Mouse (Mus musculus): ENCODE data around the gene Cysltr2. TPM values are rescaled to one million over a fixed set of nuclear protein-coding genes. Genes with fewer than 3 reads are reported as not detected.

Cysltr2 gene
- total and polyA plus RNA-seq, 2 experiments from 2014 or later: not detected

- Histone ChIP-seq H3K27ac (ENCODE audit: low read depth) (no peak overlapping the region), H3K9me3 (replicated peaks; ENCODE audit: control insufficient read depth, low read length) (no peaks in the 10 kb centered on the region), H3K27me3 (ENCODE audit: control insufficient read depth, insufficient read depth, low read length) (no peaks in the 10 kb centered on the region), H3K4me3 (ENCODE audit: low read depth, low read length) (no peak overlapping the region), H3K4me2 (ENCODE audit: low read depth, low read length) (no peak overlapping the region), H3K9ac (replicated peaks; ENCODE audit: low read depth, low read length) (no peak overlapping the region), H3K4me1 (ENCODE audit: control insufficient read depth, insufficient read depth) (no peaks in the 10 kb centered on the region), H3K36me3 (replicated peaks; ENCODE audit: control insufficient read depth, insufficient read depth, low read length) (no peaks in the 10 kb centered on the region)
- WGBS: 53% methylated on average over 3 of the region's 3 CpGs
- no peak for ATAC-seq (ENCODE audit: insufficient read depth, low read depth)
- TF ChIP-seq EP300 (IDR thresholded peaks at IDR 0.05; ENCODE audit: low read depth) (no peak), CTCF (IDR thresholded peaks at IDR 0.05; ENCODE audit: low read depth) (no peak)
- no peak for DNase-seq (ENCODE audit: low spot score)
These were observed 37.5 kb upstream of the Cysltr2 start for GRCm38 (mm10) chr14:73086425-73086824.

GRCm38 (mm10) chr14:73083563-73083962 is 34.6 kb upstream of the Cysltr2 start:
- DNase-seq (ENCODE audit: low spot score): no peak
- TF ChIP-seq CTCF (IDR thresholded peaks at IDR 0.05; ENCODE audit: low read depth) (no peak), EP300 (IDR thresholded peaks at IDR 0.05; ENCODE audit: low read depth) (no peak)
- Histone ChIP-seq H3K27ac (ENCODE audit: low read depth) (no peak overlapping the region), H3K4me1 (ENCODE audit: control insufficient read depth, insufficient read depth) (no peaks in the 10 kb centered on the region), H3K9ac (replicated peaks; ENCODE audit: low read depth, low read length) (no peak overlapping the region), H3K9me3 (replicated peaks; ENCODE audit: control insufficient read depth, low read length) (no peaks in the 10 kb centered on the region), H3K27me3 (ENCODE audit: control insufficient read depth, insufficient read depth, low read length) (no peaks in the 10 kb centered on the region), H3K4me2 (ENCODE audit: low read depth, low read length) (no peak overlapping the region), H3K36me3 (replicated peaks; ENCODE audit: control insufficient read depth, insufficient read depth, low read length) (no peaks in the 10 kb centered on the region), H3K4me3 (ENCODE audit: low read depth, low read length) (no peak overlapping the region)
- 71% methylated on average over 2 of the region's 2 CpGs for WGBS
- no peak for ATAC-seq (ENCODE audit: insufficient read depth, low read depth)

- no peak overlapping the region for H3K9ac ChIP-seq (replicated peaks; ENCODE audit: low read depth, low read length)
- no peak overlapping the region for H3K4me2 ChIP-seq (ENCODE audit: low read depth, low read length)
- no peak for ATAC-seq (ENCODE audit: insufficient read depth, low read depth)
- no peaks in the 10 kb centered on the region for H3K27me3 ChIP-seq (ENCODE audit: control insufficient read depth, insufficient read depth, low read length)
- no peak overlapping the region for H3K27ac ChIP-seq (ENCODE audit: low read depth)
- no peaks in the 10 kb centered on the region for H3K36me3 ChIP-seq (replicated peaks; ENCODE audit: control insufficient read depth, insufficient read depth, low read length)
- no peak overlapping the region for H3K4me3 ChIP-seq (ENCODE audit: low read depth, low read length)
- no peaks in the 10 kb centered on the region for H3K4me1 ChIP-seq (ENCODE audit: control insufficient read depth, insufficient read depth)
- no peak for TF ChIP-seq CTCF (IDR thresholded peaks at IDR 0.05; ENCODE audit: low read depth)
- no peak for TF ChIP-seq EP300 (IDR thresholded peaks at IDR 0.05; ENCODE audit: low read depth)
- WGBS: 76% methylated on average over 7 of the region's 7 CpGs
- H3K9me3 ChIP-seq (replicated peaks; ENCODE audit: control insufficient read depth, low read length): no peaks in the 10 kb centered on the region
- no peak for DNase-seq (ENCODE audit: low spot score)
These were observed 15.5 kb upstream of the Cysltr2 start for GRCm38 (mm10) chr14:73064460-73064859.

GRCm38 (mm10) chr14:73058755-73059154 is 9.8 kb upstream of the Cysltr2 start:
- Histone ChIP-seq H3K36me3 (replicated peaks; ENCODE audit: control insufficient read depth, insufficient read depth, low read length) (no peaks in the 10 kb centered on the region), H3K9ac (replicated peaks; ENCODE audit: low read depth, low read length) (no peak overlapping the region), H3K4me2 (ENCODE audit: low read depth, low read length) (no peak overlapping the region), H3K27ac (ENCODE audit: low read depth) (no peak overlapping the region), H3K4me3 (ENCODE audit: low read depth, low read length) (no peak overlapping the region), H3K4me1 (ENCODE audit: control insufficient read depth, insufficient read depth) (no peaks in the 10 kb centered on the region), H3K9me3 (replicated peaks; ENCODE audit: control insufficient read depth, low read length) (no peaks in the 10 kb centered on the region), H3K27me3 (ENCODE audit: control insufficient read depth, insufficient read depth, low read length) (no peaks in the 10 kb centered on the region)
- no peak for DNase-seq (ENCODE audit: low spot score)
- ATAC-seq (ENCODE audit: insufficient read depth, low read depth): no peak
- 81% methylated on average over 2 of the region's 2 CpGs for WGBS
- TF ChIP-seq CTCF (IDR thresholded peaks at IDR 0.05; ENCODE audit: low read depth) (no peak), EP300 (IDR thresholded peaks at IDR 0.05; ENCODE audit: low read depth) (no peak)

- no peaks in the 10 kb centered on the region for H3K9me3 ChIP-seq (replicated peaks; ENCODE audit: control insufficient read depth, low read length)
- no peak overlapping the region for H3K4me3 ChIP-seq (ENCODE audit: low read depth, low read length)
- no peak for TF ChIP-seq CTCF (IDR thresholded peaks at IDR 0.05; ENCODE audit: low read depth)
- TF ChIP-seq EP300 (IDR thresholded peaks at IDR 0.05; ENCODE audit: low read depth): no peak
- no peaks in the 10 kb centered on the region for H3K36me3 ChIP-seq (replicated peaks; ENCODE audit: control insufficient read depth, insufficient read depth, low read length)
- no peaks in the 10 kb centered on the region for H3K27me3 ChIP-seq (ENCODE audit: control insufficient read depth, insufficient read depth, low read length)
- 73% methylated on average over 10 of the region's 10 CpGs for WGBS
- no peak for DNase-seq (ENCODE audit: low spot score)
- no peak overlapping the region for H3K4me2 ChIP-seq (ENCODE audit: low read depth, low read length)
- no peak overlapping the region for H3K27ac ChIP-seq (ENCODE audit: low read depth)
- H3K9ac ChIP-seq (replicated peaks; ENCODE audit: low read depth, low read length): no peak overlapping the region
- no peaks in the 10 kb centered on the region for H3K4me1 ChIP-seq (ENCODE audit: control insufficient read depth, insufficient read depth)
- ATAC-seq (ENCODE audit: insufficient read depth, low read depth): no peak
These were observed 8.8 kb upstream of the Cysltr2 start for GRCm38 (mm10) chr14:73057764-73058163.

- H3K4me1 ChIP-seq (ENCODE audit: control insufficient read depth, insufficient read depth): no peaks in the 10 kb centered on the region
- no peak overlapping the region for H3K4me2 ChIP-seq (ENCODE audit: low read depth, low read length)
- no peak overlapping the region for H3K9ac ChIP-seq (replicated peaks; ENCODE audit: low read depth, low read length)
- no peaks in the 10 kb centered on the region for H3K27me3 ChIP-seq (ENCODE audit: control insufficient read depth, insufficient read depth, low read length)
- DNase-seq (ENCODE audit: low spot score) (no peak), ATAC-seq (ENCODE audit: insufficient read depth, low read depth) (no peak)
- no peak for TF ChIP-seq CTCF (IDR thresholded peaks at IDR 0.05; ENCODE audit: low read depth)
- TF ChIP-seq EP300 (IDR thresholded peaks at IDR 0.05; ENCODE audit: low read depth): no peak
- no peak overlapping the region for H3K4me3 ChIP-seq (ENCODE audit: low read depth, low read length)
- no peaks in the 10 kb centered on the region for H3K9me3 ChIP-seq (replicated peaks; ENCODE audit: control insufficient read depth, low read length)
- 93% methylated on average over 6 of the region's 6 CpGs for WGBS
- H3K27ac ChIP-seq (ENCODE audit: low read depth): no peak overlapping the region
- H3K36me3 ChIP-seq (replicated peaks; ENCODE audit: control insufficient read depth, insufficient read depth, low read length): no peaks in the 10 kb centered on the region
These were observed 7.9 kb upstream of the Cysltr2 start for GRCm38 (mm10) chr14:73056813-73057212.
